Mouse (Mus musculus): ENCODE measurements around the gene Ptrh2. TPM values are rescaled to one million over a fixed set of nuclear protein-coding genes. Genes with fewer than 3 reads are reported as not detected.
"Not testable (repeated sequence)": the region's sequence is repeated elsewhere in the genome, so short reads cannot be mapped to it uniquely, and the experiment has no call there.

Ptrh2 gene
- total RNA-seq, 2 experiments from 2014 or later: 17.7 to 19.0 TPM

GRCm38 (mm10) chr11:86731443-86731842, 47.7 kb downstream of the Ptrh2 start:
- no peak for DNase-seq

GRCm38 (mm10) chr11:86734241-86734939, 50.6 kb downstream of the Ptrh2 start:
- DNase-seq: no peak

DNA sequence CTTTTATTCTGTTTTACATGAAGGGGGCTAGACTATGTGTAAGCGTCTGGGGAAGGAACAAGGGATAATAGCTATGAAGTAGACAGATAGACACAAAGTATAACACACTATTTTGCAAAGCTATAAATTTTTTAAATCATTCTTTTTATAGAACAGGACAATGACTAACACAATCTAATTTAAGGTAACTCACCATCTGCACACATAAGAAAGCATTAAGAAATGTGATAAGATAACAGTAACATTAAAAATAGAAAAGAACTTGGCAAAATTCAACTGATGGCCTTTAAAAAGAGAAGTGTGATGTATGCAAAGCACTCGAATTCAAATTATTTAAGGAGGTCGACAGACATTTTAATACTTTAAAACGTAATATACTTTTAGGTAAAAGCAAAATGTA, 51.2 kb downstream of the Ptrh2 start:
- DNase-seq: no peak

GRCm38 (mm10) chr11:86737301-86738000, 53.7 kb downstream of the Ptrh2 start:
- no peak for DNase-seq

GRCm38 (mm10) chr11:86738308-86738707, 54.5 kb downstream of the Ptrh2 start:
- not testable (repeated sequence) for DNase-seq

DNA sequence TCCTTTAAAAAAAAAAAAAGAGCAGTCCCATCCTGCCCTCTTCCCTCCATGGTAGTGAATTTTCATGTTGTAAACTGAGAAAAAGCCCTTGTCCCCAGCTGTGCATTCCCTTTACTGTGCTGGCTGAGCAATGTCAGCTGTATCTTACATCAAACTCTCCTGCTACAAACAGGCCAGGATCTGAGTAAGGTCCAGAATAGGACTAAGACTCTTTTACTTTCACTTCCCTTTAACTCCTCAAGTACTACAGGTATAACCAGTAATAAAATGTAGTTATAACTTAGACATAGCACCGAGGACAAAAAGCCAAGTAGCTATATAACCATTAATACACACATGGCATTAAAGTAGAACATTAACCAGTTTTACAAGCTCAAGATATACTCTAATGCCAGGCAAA, 55.2 kb downstream of the Ptrh2 start:
- no peak for DNase-seq

GRCm38 (mm10) chr11:86739470-86739869, 55.7 kb downstream of the Ptrh2 start:
- no peak for DNase-seq

- DNase-seq: no peak
Measured at GRCm38 (mm10) chr11:86741505-86741904, 57.7 kb downstream of the Ptrh2 start.

Other genes with a start within 250 kb of the Ptrh2 start
- 10 to 100 TPM; 37.2 to 37.7 TPM for gene Rnft1, start 199.3 kb upstream of the Ptrh2 start, total RNA-seq (2021)
- 10 to 100 TPM; 33.3 to 37.8 TPM for gene Rps6kb1, start 139.2 kb upstream of the Ptrh2 start, total RNA-seq (2021)
- gene Tubd1, start 139.0 kb upstream of the Ptrh2 start, total RNA-seq (2021): 1 to 10 TPM; 7.5 to 8.2 TPM
- gene Vmp1, start 149 bp upstream of the Ptrh2 start, total RNA-seq (2021): 100 to 1,000 TPM in 1 of 2 experiments, 10 to 100 TPM in 1; 95.7 to 104 TPM
- 100 to 1,000 TPM; 204 to 229 TPM for gene Cltc, start 73.6 kb downstream of the Ptrh2 start, total RNA-seq (2021)
- gene Dhx40, start 123.8 kb downstream of the Ptrh2 start, total RNA-seq (2021): 10 to 100 TPM; 28.8 to 33.4 TPM